Mouse (Mus musculus): ENCODE results near the gene Kif18a. TPM values are rescaled to one million over a fixed set of nuclear protein-coding genes. Genes with fewer than 3 reads are reported as not detected.
A peak's percentile ranks its signal among the peaks of the same experiment; 100 is the strongest.

Kif18a gene
- 20.7 and 23.1 TPM in 2 replicates for polyA plus RNA-seq (2014; fragmentation: Nextera tagmentation; extraction: Ambion mirVana)

GRCm38 (mm10) chr2:109280600-109281340, at the start of gene Kif18a, which contains the start of gene Mettl15:
Gene Kif18a (plus strand): TSS chr2:109280738.
Gene Mettl15 (minus strand): TSS chr2:109280748.
- peak; percentile 98 for ATAC-seq (replicated peaks; ENCODE audit: low FRiP score, low TSS enrichment, low read depth)
- peak within 1 kb of the TSS; percentile 73 for H3K27ac ChIP-seq (ENCODE audit: low read depth)
- peak; percentile 93 for DNase-seq (ENCODE audit: low spot score)
- H3K27me3 ChIP-seq (replicated peaks; ENCODE audit: control insufficient read depth, insufficient read depth, low read length) = no peaks in the 10 kb centered on the region
- peak within 1 kb of the TSS; percentile 69 for H3K4me2 ChIP-seq (ENCODE audit: low read length)
- peaks cover 11% of the 10 kb centered on the region for H3K4me1 ChIP-seq (replicated peaks; ENCODE audit: control insufficient read depth, insufficient read depth, low read length)
- peak within 1 kb of the TSS; percentile 70 for H3K9ac ChIP-seq (ENCODE audit: low read length)
- 0 out of 2 replicates have a peak, but pooled peaks cover 3% of the 10 kb centered on the region for H3K36me3 ChIP-seq (ENCODE audit: control insufficient read depth, insufficient read depth, low read length)
- no peaks in the 10 kb centered on the region for H3K9me3 ChIP-seq (ENCODE audit: control insufficient read depth, low read length)
- peak within 1 kb of the TSS; percentile 61 for H3K4me3 ChIP-seq (ENCODE audit: low read depth, low read length)
- under 1% methylated on average over 51 of the region's 51 CpGs for WGBS

- WGBS = 77% methylated on average over 4 of the region's 4 CpGs
- Histone ChIP-seq H3K4me2 (ENCODE audit: low read length) (no peak overlapping the region), H3K27me3 (replicated peaks; ENCODE audit: control insufficient read depth, insufficient read depth, low read length) (no peaks in the 10 kb centered on the region), H3K9me3 (ENCODE audit: control insufficient read depth, low read length) (no peaks in the 10 kb centered on the region), H3K4me1 (replicated peaks; ENCODE audit: control insufficient read depth, insufficient read depth, low read length) (no peaks in the 10 kb centered on the region), H3K27ac (ENCODE audit: low read depth) (no peak overlapping the region), H3K9ac (ENCODE audit: low read length) (no peak overlapping the region), H3K4me3 (ENCODE audit: low read depth, low read length) (no peak overlapping the region), H3K36me3 (ENCODE audit: control insufficient read depth, insufficient read depth, low read length) (no peaks in the 10 kb centered on the region)
- no peak for DNase-seq (ENCODE audit: low spot score)
- no peak for ATAC-seq (replicated peaks; ENCODE audit: low FRiP score, low TSS enrichment, low read depth)
These were observed 46.7 kb upstream of the Kif18a start for GRCm38 (mm10) chr2:109233876-109234275.

DNA sequence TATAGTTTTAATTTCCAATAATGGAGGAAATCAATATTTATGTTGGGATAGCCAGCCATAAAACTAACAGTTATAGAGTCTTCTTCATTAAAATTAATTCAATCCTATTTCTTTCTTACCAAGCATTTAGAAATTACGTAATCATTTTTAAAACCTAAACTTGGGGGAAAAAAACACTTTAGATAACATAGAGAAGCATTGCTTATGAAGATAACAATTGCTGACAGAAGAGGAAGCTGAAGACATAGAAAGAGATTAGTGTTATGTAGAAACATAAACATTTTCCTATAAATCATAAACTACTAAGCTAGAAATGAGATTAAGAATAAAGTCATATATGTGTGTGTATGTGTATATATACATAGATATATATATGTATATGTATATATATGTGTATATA, 44.8 kb upstream of the Kif18a start:
- Histone ChIP-seq H3K27me3 (replicated peaks; ENCODE audit: control insufficient read depth, insufficient read depth, low read length) (no peaks in the 10 kb centered on the region), H3K27ac (ENCODE audit: low read depth) (no peak overlapping the region), H3K36me3 (ENCODE audit: control insufficient read depth, insufficient read depth, low read length) (no peaks in the 10 kb centered on the region), H3K9ac (ENCODE audit: low read length) (no peak overlapping the region), H3K4me1 (replicated peaks; ENCODE audit: control insufficient read depth, insufficient read depth, low read length) (no peaks in the 10 kb centered on the region), H3K9me3 (ENCODE audit: control insufficient read depth, low read length) (no peaks in the 10 kb centered on the region), H3K4me3 (ENCODE audit: low read depth, low read length) (no peak overlapping the region), H3K4me2 (ENCODE audit: low read length) (no peak overlapping the region)
- DNase-seq (ENCODE audit: low spot score) (no peak), ATAC-seq (replicated peaks; ENCODE audit: low FRiP score, low TSS enrichment, low read depth) (no peak)
- 87% methylated on average over 1 of the region's 1 CpGs for WGBS

- no peaks in the 10 kb centered on the region for H3K9me3 ChIP-seq (ENCODE audit: control insufficient read depth, low read length)
- DNase-seq (ENCODE audit: low spot score) (no peak), ATAC-seq (replicated peaks; ENCODE audit: low FRiP score, low TSS enrichment, low read depth) (no peak)
- no peak overlapping the region for H3K9ac ChIP-seq (ENCODE audit: low read length)
- H3K36me3 ChIP-seq (ENCODE audit: control insufficient read depth, insufficient read depth, low read length) = no peaks in the 10 kb centered on the region
- H3K27me3 ChIP-seq (replicated peaks; ENCODE audit: control insufficient read depth, insufficient read depth, low read length) = no peaks in the 10 kb centered on the region
- no peak overlapping the region for H3K4me2 ChIP-seq (ENCODE audit: low read length)
- no peak overlapping the region for H3K27ac ChIP-seq (ENCODE audit: low read depth)
- 72% methylated on average over 3 of the region's 3 CpGs for WGBS
- H3K4me3 ChIP-seq (ENCODE audit: low read depth, low read length) = no peak overlapping the region
- no peaks in the 10 kb centered on the region for H3K4me1 ChIP-seq (replicated peaks; ENCODE audit: control insufficient read depth, insufficient read depth, low read length)
These were observed 38.6 kb upstream of the Kif18a start for GRCm38 (mm10) chr2:109241947-109242346.

GRCm38 (mm10) chr2:109262779-109263178, 17.8 kb upstream of the Kif18a start:
- Histone ChIP-seq H3K27ac (ENCODE audit: low read depth) (no peak overlapping the region), H3K4me1 (replicated peaks; ENCODE audit: control insufficient read depth, insufficient read depth, low read length) (no peaks in the 10 kb centered on the region), H3K4me2 (ENCODE audit: low read length) (no peak overlapping the region), H3K27me3 (replicated peaks; ENCODE audit: control insufficient read depth, insufficient read depth, low read length) (no peaks in the 10 kb centered on the region), H3K9me3 (ENCODE audit: control insufficient read depth, low read length) (no peaks in the 10 kb centered on the region), H3K9ac (ENCODE audit: low read length) (no peak overlapping the region), H3K36me3 (ENCODE audit: control insufficient read depth, insufficient read depth, low read length) (no peaks in the 10 kb centered on the region), H3K4me3 (ENCODE audit: low read depth, low read length) (no peak overlapping the region)
- DNase-seq (ENCODE audit: low spot score) (no peak), ATAC-seq (replicated peaks; ENCODE audit: low FRiP score, low TSS enrichment, low read depth) (no peak)
- WGBS = 84% methylated on average over 1 of the region's 1 CpGs

GRCm38 (mm10) chr2:109273098-109273497, 7.4 kb upstream of the Kif18a start:
- 69% methylated on average over 1 of the region's 1 CpGs for WGBS
- no peak for DNase-seq (ENCODE audit: low spot score)
- Histone ChIP-seq H3K36me3 (ENCODE audit: control insufficient read depth, insufficient read depth, low read length) (no peaks in the 10 kb centered on the region), H3K4me1 (replicated peaks; ENCODE audit: control insufficient read depth, insufficient read depth, low read length) (no peaks in the 10 kb centered on the region), H3K27me3 (replicated peaks; ENCODE audit: control insufficient read depth, insufficient read depth, low read length) (no peaks in the 10 kb centered on the region), H3K9me3 (ENCODE audit: control insufficient read depth, low read length) (no peaks in the 10 kb centered on the region), H3K27ac (ENCODE audit: low read depth) (no peak overlapping the region), H3K4me2 (ENCODE audit: low read length) (no peak overlapping the region), H3K9ac (ENCODE audit: low read length) (no peak overlapping the region), H3K4me3 (ENCODE audit: low read depth, low read length) (no peak overlapping the region)
- no peak for ATAC-seq (replicated peaks; ENCODE audit: low FRiP score, low TSS enrichment, low read depth)

GRCm38 (mm10) chr2:109277593-109277992, 2.9 kb upstream of the Kif18a start:
- ATAC-seq (replicated peaks; ENCODE audit: low FRiP score, low TSS enrichment, low read depth) = no peak
- DNase-seq (ENCODE audit: low spot score) = peak; percentile 52
- no peaks in the 10 kb centered on the region for H3K36me3 ChIP-seq (ENCODE audit: control insufficient read depth, insufficient read depth, low read length)
- WGBS = 2% methylated on average over 7 of the region's 7 CpGs
- no peak overlapping the region for H3K27ac ChIP-seq (ENCODE audit: low read depth)
- H3K4me1 ChIP-seq (replicated peaks; ENCODE audit: control insufficient read depth, insufficient read depth, low read length) = peaks cover 11% of the 10 kb centered on the region
- H3K4me2 ChIP-seq (ENCODE audit: low read length) = peak overlapping the region; percentile 50
- H3K27me3 ChIP-seq (replicated peaks; ENCODE audit: control insufficient read depth, insufficient read depth, low read length) = no peaks in the 10 kb centered on the region
- H3K9ac ChIP-seq (ENCODE audit: low read length) = peak overlapping the region; percentile 59
- no peaks in the 10 kb centered on the region for H3K9me3 ChIP-seq (ENCODE audit: control insufficient read depth, low read length)
- peak overlapping the region; percentile 60 for H3K4me3 ChIP-seq (ENCODE audit: low read depth, low read length)

DNA sequence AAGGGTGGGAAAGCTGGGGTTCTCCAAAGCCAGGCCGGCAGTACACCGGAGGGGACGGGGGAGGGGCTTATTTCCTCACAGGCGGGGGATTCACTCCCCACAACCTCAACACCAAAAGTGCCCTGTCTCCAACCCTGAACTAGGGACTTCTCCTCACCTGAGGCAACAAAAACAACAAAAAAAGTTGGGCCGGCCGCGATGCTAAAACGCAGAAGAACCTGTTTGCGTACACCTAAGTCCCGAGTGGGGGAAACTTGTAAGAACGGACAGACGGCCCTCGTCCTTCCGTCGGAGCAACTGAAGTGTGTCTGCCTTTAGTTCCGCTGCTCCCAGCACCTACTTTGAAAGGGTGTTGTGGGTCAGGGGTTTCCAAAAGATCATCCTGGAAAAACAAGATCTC, 2.5 kb upstream of the Kif18a start:
- Histone ChIP-seq H3K4me3 (ENCODE audit: low read depth, low read length) (peak overlapping the region; percentile 60), H3K36me3 (ENCODE audit: control insufficient read depth, insufficient read depth, low read length) (no peaks in the 10 kb centered on the region), H3K9me3 (ENCODE audit: control insufficient read depth, low read length) (no peaks in the 10 kb centered on the region), H3K27ac (ENCODE audit: low read depth) (peak overlapping the region; percentile 29; the same call in 1 of the 2 replicates), H3K4me1 (replicated peaks; ENCODE audit: control insufficient read depth, insufficient read depth, low read length) (peaks cover 11% of the 10 kb centered on the region), H3K27me3 (replicated peaks; ENCODE audit: control insufficient read depth, insufficient read depth, low read length) (no peaks in the 10 kb centered on the region), H3K9ac (ENCODE audit: low read length) (peak overlapping the region; percentile 59), H3K4me2 (ENCODE audit: low read length) (peak overlapping the region; percentile 50)
- WGBS = under 1% methylated on average over 16 of the region's 16 CpGs
- peak; percentile 88 for DNase-seq (ENCODE audit: low spot score)
- ATAC-seq (replicated peaks; ENCODE audit: low FRiP score, low TSS enrichment, low read depth) = no peak

DNA sequence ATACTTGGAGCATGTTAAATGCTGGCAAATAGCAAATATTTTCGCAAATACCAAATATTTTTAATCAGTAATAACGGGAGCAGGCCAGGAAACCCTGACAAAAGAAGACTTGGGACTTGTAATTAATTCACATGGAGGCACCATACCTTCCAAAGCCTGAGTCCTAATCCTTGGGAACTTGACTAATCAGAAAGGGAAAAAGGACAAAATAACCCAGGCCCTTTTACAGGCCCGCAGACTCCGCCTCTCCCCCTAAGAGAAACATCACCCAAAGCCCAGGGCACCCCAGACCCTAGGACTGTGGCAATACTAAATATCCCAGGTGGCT, 302 bp upstream of the Kif18a start:
- no peaks in the 10 kb centered on the region for H3K27me3 ChIP-seq (replicated peaks; ENCODE audit: control insufficient read depth, insufficient read depth, low read length)
- H3K4me3 ChIP-seq (ENCODE audit: low read depth, low read length) = peak overlapping the region; percentile 61
- peak overlapping the region; percentile 70 for H3K9ac ChIP-seq (ENCODE audit: low read length)
- no peaks in the 10 kb centered on the region for H3K9me3 ChIP-seq (ENCODE audit: control insufficient read depth, low read length)
- WGBS = 6% methylated on average over 4 of the region's 4 CpGs
- 0 out of 2 replicates have a peak overlapping the region, but pooled peaks have one; percentile 2 for H3K27ac ChIP-seq (ENCODE audit: low read depth)
- peak overlapping the region; percentile 69 for H3K4me2 ChIP-seq (ENCODE audit: low read length)
- peaks cover 11% of the 10 kb centered on the region for H3K4me1 ChIP-seq (replicated peaks; ENCODE audit: control insufficient read depth, insufficient read depth, low read length)
- DNase-seq (ENCODE audit: low spot score) = no peak
- ATAC-seq (replicated peaks; ENCODE audit: low FRiP score, low TSS enrichment, low read depth) = no peak
- H3K36me3 ChIP-seq (ENCODE audit: control insufficient read depth, insufficient read depth, low read length) = 0 out of 2 replicates have a peak, but pooled peaks cover 3% of the 10 kb centered on the region
